Comparison of ENCODE assay signal across 12 mouse cellular contexts in genomic region chrX:7793361-7793760, GRCm38 (mm10). TPM values are rescaled to one million over a fixed set of nuclear protein-coding genes. Genes with fewer than 3 reads are reported as not detected.
A peak's percentile ranks its signal among the peaks of the same experiment; 100 is the strongest.
DNase-seq lines count a peak whose midpoint lies in the region; ATAC-seq and TF ChIP-seq lines count a peak whose summit lies in the region.
"Had no signal": no experiment of that assay in that cellular context is flagged by ENCODE, and none has a peak within 500 bp of the region (broad histone marks: within the 10 kb centered on the region; RNA-seq: fewer than 3 reads in every experiment).

No protein-coding gene starts in this region.

- no peaks in the 10 kb centered on the region for H3K27me3 ChIP-seq in kidney, adult 2 months (replicated peaks; ENCODE audit: control insufficient read depth, insufficient read depth, low read length)
- no peaks in the 10 kb centered on the region for H3K27me3 ChIP-seq in kidney, embryonic 14.5 days (ENCODE audit: control insufficient read depth, insufficient read depth, low read length)
- no peaks in the 10 kb centered on the region for H3K27me3 ChIP-seq in splenic B cell, adult 2 months (ENCODE audit: control insufficient read depth, insufficient read depth, low read length, poor library complexity, severe bottlenecking)
- H3K27me3 ChIP-seq: embryonic facial prominence, embryonic 15.5 days had no signal

- no peak for TF ChIP-seq POLR2A in kidney, adult 2 months (IDR thresholded peaks at IDR 0.05; ENCODE audit: low read depth, low read length)
- TF ChIP-seq POLR2A in brain, embryonic 14.5 days (IDR thresholded peaks at IDR 0.05; ENCODE audit: borderline replicate concordance, extremely low read depth, insufficient read depth, insufficient read length, poor library complexity, severe bottlenecking): no peak

- no peak for ATAC-seq in kidney, embryonic 14.5 days (ENCODE audit: low FRiP score, low TSS enrichment)

- TF ChIP-seq CTCF in kidney, adult 2 months (conservative IDR thresholded peaks at IDR 0.05; ENCODE audit: insufficient read depth, insufficient read length, low read depth, low read length): peak; percentile 30; the same call in 1 of the 2 replicates
- peak; percentile 34; the same call in 1 of the 2 replicates for TF ChIP-seq CTCF in brain, embryonic 14.5 days (IDR thresholded peaks at IDR 0.05; ENCODE audit: borderline replicate concordance, extremely low read depth, insufficient read depth, insufficient read length)

- H3K27ac ChIP-seq in kidney, adult 2 months (ENCODE audit: insufficient read depth, low read depth, low read length): no peak overlapping the region
- no peak overlapping the region for H3K27ac ChIP-seq in kidney, embryonic 14.5 days (ENCODE audit: low read depth, low read length)
- H3K27ac ChIP-seq: embryonic facial prominence, embryonic 15.5 days had no signal

- no peaks in the 10 kb centered on the region for H3K36me3 ChIP-seq in kidney, adult 2 months (ENCODE audit: control insufficient read depth, insufficient read depth, low read length)
- no peaks in the 10 kb centered on the region; the same call in 1 of the 2 replicates for H3K36me3 ChIP-seq in kidney, embryonic 14.5 days (ENCODE audit: control insufficient read depth, insufficient read depth, low read length)
- H3K36me3 ChIP-seq in splenic B cell, adult 2 months (ENCODE audit: control insufficient read depth, insufficient read depth, low read length, poor library complexity, severe bottlenecking): no peaks in the 10 kb centered on the region; the same call in 1 of the 2 replicates
- H3K36me3 ChIP-seq: embryonic facial prominence, embryonic 15.5 days had no signal

- no peak overlapping the region for H3K4me3 ChIP-seq in kidney, adult 2 months (ENCODE audit: insufficient read depth, low read depth, low read length)
- no peak overlapping the region for H3K4me3 ChIP-seq in kidney, embryonic 14.5 days (ENCODE audit: low read length)
- H3K4me3 ChIP-seq: embryonic facial prominence, embryonic 15.5 days had no signal

- H3K9me3 ChIP-seq in kidney, embryonic 14.5 days (ENCODE audit: control insufficient read depth, low read length): no peaks in the 10 kb centered on the region
- H3K9me3 ChIP-seq: embryonic facial prominence, embryonic 15.5 days had no signal

- H3K9ac ChIP-seq in kidney, embryonic 14.5 days (ENCODE audit: low read depth, low read length): no peak overlapping the region
- H3K9ac ChIP-seq: embryonic facial prominence, embryonic 15.5 days had no signal

- H3K4me1 ChIP-seq in kidney, adult 2 months (ENCODE audit: control insufficient read depth, insufficient read depth, low read length): peaks cover 3% of the 10 kb centered on the region; the same call in 1 of the 2 replicates
- H3K4me1 ChIP-seq in kidney, embryonic 14.5 days (ENCODE audit: control insufficient read depth, insufficient read depth, low read length): no peaks in the 10 kb centered on the region

- 46% methylated on average over 3 of the region's 3 CpGs for WGBS in kidney, adult 2 months
- 47% methylated on average over 3 of the region's 3 CpGs for WGBS in kidney, embryonic 14.5 days

- DNase-seq in kidney, adult 2 months: peak; percentile 24
- DNase-seq in thymus, postnatal 14 days: peak; percentile 9
- DNase-seq in thymus, postnatal 36 days: no peak
- peak; percentile 55 for DNase-seq in brain, embryonic 14.5 days (ENCODE audit: low read depth)
- peak; percentile 62 for DNase-seq in splenic B cell, adult 2 months (ENCODE audit: low read depth, low spot score)
- DNase-seq in Muller cell, postnatal 12 days (ENCODE audit: inconsistent ontology term): no peak
- no peak for DNase-seq in heart, postnatal 4 days
- DNase-seq: adrenal gland, postnatal 10 days; heart, adult 11 months; right cerebral cortex, adult 18-20 months had no signal

- H3K4me2 ChIP-seq in kidney, embryonic 14.5 days (replicated peaks; ENCODE audit: low read depth, low read length): no peak overlapping the region
- H3K4me2 ChIP-seq: embryonic facial prominence, embryonic 15.5 days had no signal

RNA-seq across cellular contexts. Expression of gene Gripap1, which starts 3.8 kb away (rescaled TPM):
- polyA plus RNA-seq in kidney, adult 2 months (2012; rRNA removed): 25.5 and 30.3 TPM in 2 replicates
- 34.5 and 35.8 TPM in 2 replicates for polyA plus RNA-seq in kidney, embryonic 14.5 days (2014; fragmentation: Nextera tagmentation; extraction: Ambion mirVana)
- polyA plus RNA-seq in brain, embryonic 14.5 days (2012; rRNA removed): 85.4 and 86.1 TPM in 2 replicates
- total RNA-seq in heart, postnatal 4 days (2021): 10 to 100 TPM; 23.7 to 28.4 TPM

RNA-seq across cellular contexts. Expression of gene Kcnd1, which starts 28.7 kb away (rescaled TPM):
- 0.48 and 0.53 TPM in 2 replicates for polyA plus RNA-seq in kidney, adult 2 months (2012; rRNA removed)
- 1.7 and 2.6 TPM in 2 replicates for polyA plus RNA-seq in kidney, embryonic 14.5 days (2014; fragmentation: Nextera tagmentation; extraction: Ambion mirVana)
- 5.7 and 6.2 TPM in 2 replicates for polyA plus RNA-seq in brain, embryonic 14.5 days (2012; rRNA removed)
- total RNA-seq in heart, postnatal 4 days (2021): under 1 TPM; 0.48 to 0.59 TPM

RNA-seq across cellular contexts. Expression of gene Tfe3, which starts 31.0 kb away (rescaled TPM):
- polyA plus RNA-seq in kidney, adult 2 months (2012; rRNA removed): 18.8 and 20.1 TPM in 2 replicates
- 19.7 and 25.6 TPM in 2 replicates for polyA plus RNA-seq in kidney, embryonic 14.5 days (2014; fragmentation: Nextera tagmentation; extraction: Ambion mirVana)
- polyA plus RNA-seq in brain, embryonic 14.5 days (2012; rRNA removed): 14.1 and 22.6 TPM in 2 replicates
- 10 to 100 TPM; 16.2 to 16.5 TPM for total RNA-seq in heart, postnatal 4 days (2021)

RNA-seq across cellular contexts. Expression of gene Ccdc120, which starts 42.7 kb away (rescaled TPM):
- 8.3 and 14.1 TPM in 2 replicates for polyA plus RNA-seq in kidney, adult 2 months (2012; rRNA removed)
- 15.6 and 21.5 TPM in 2 replicates for polyA plus RNA-seq in kidney, embryonic 14.5 days (2014; fragmentation: Nextera tagmentation; extraction: Ambion mirVana)
- polyA plus RNA-seq in brain, embryonic 14.5 days (2012; rRNA removed): 86.8 and 89.7 TPM in 2 replicates
- total RNA-seq in heart, postnatal 4 days (2021): 1 to 10 TPM; 1.2 to 3.0 TPM

RNA-seq across cellular contexts. Expression of gene Otud5, which starts 47.8 kb away (rescaled TPM):
- polyA plus RNA-seq in kidney, adult 2 months (2012; rRNA removed): 26.8 and 30.4 TPM in 2 replicates
- polyA plus RNA-seq in kidney, embryonic 14.5 days (2014; fragmentation: Nextera tagmentation; extraction: Ambion mirVana): 29.6 and 29.8 TPM in 2 replicates
- polyA plus RNA-seq in brain, embryonic 14.5 days (2012; rRNA removed): 42.4 and 56.4 TPM in 2 replicates
- 10 to 100 TPM; 34.8 to 39.3 TPM for total RNA-seq in heart, postnatal 4 days (2021)

Comparison
In these comparisons a context has a peak if more than half of its experiments do, and no peak if none do; other contexts are left out.
1. DNase-seq: peak in kidney, adult 2 months (single experiment), thymus, postnatal 14 days (single experiment), brain, embryonic 14.5 days (single experiment) and splenic B cell, adult 2 months (single experiment); none in thymus, postnatal 36 days (0 of 2), Muller cell, postnatal 12 days (single experiment) and heart, postnatal 4 days (single experiment).